ENCODE assay signal across 8 mouse cellular contexts in the genomic region with DNA sequence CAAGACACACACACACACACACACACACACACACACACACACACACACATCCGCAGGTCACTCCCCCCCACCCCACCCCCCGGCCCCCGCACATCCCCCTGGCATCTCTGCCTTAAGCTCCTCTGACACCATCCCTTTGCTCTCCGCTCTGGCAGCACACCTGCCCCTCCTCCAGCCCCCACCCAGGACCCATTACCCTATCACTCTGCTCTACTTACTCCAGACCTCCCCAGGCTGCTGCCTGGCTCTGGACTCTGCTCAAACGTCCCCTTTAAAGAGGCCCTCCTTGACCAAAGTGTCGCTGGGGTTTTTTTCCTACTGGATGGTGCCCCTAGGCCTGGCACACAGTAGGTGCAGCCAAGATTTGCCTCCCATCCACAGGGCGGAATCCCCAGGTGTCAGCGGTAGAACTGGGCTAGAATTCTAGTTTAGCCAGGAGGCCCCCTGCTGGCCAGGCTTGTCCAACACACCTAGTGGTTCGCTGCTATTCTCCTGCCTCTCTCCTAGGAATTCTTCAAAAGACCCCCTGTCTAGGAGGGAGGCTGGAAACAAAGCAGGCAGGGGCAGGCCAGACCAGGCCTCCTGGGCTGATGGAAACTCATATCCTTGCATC. TPM values are rescaled to one million over a fixed set of nuclear protein-coding genes. Genes with fewer than 3 reads are reported as not detected.
DNase-seq lines count a peak whose midpoint lies in the region; ATAC-seq and TF ChIP-seq lines count a peak whose summit lies in the region.

No protein-coding gene starts in this region.

- no peak for TF ChIP-seq POLR2A in heart, adult 2 months (IDR thresholded peaks at IDR 0.05; ENCODE audit: insufficient read depth, low read depth, low read length)

- H3K27ac ChIP-seq in heart, adult 2 months, result no peak overlapping the region; the same call in 1 of the 2 replicates
- H3K27ac ChIP-seq in kidney, postnatal 0 days, result no peak overlapping the region; the same call in 1 of the 2 replicates

- H3K79me2 ChIP-seq in heart, adult 2 months (replicated peaks; ENCODE audit: control insufficient read depth, insufficient read depth, low read length), result no peaks in the 10 kb centered on the region

- TF ChIP-seq EP300 in heart, adult 2 months (IDR thresholded peaks at IDR 0.05; ENCODE audit: insufficient read depth, low read depth, low read length), result 0 out of 2 replicates have a peak, but pooled peaks have one; percentile 59

- 18% methylated on average over 9 of the region's 9 CpGs for WGBS in heart, adult 2 months
- 10% methylated on average over 9 of the region's 9 CpGs for WGBS in kidney, postnatal 0 days

- H3K9me3 ChIP-seq in kidney, postnatal 0 days (replicated peaks; ENCODE audit: low read length), result no peaks in the 10 kb centered on the region

- H3K9ac ChIP-seq in heart, adult 2 months (ENCODE audit: low read depth, low read length), result 0 out of 2 replicates have a peak overlapping the region, but pooled peaks have one; percentile 1
- H3K9ac ChIP-seq in kidney, postnatal 0 days (ENCODE audit: low read depth, low read length), result no peak overlapping the region

- H3K27me3 ChIP-seq in heart, adult 2 months (ENCODE audit: control insufficient read depth, insufficient read depth, low read length), result no peaks in the 10 kb centered on the region
- H3K27me3 ChIP-seq in kidney, postnatal 0 days (ENCODE audit: insufficient read depth, low read length), result no peaks in the 10 kb centered on the region

- no peak overlapping the region for H3K4me3 ChIP-seq in heart, adult 2 months
- no peak overlapping the region for H3K4me3 ChIP-seq in kidney, postnatal 0 days (replicated peaks; ENCODE audit: low read depth, low read length)

- peak; percentile 71 to 91 for DNase-seq in heart, adult 18-20 months
- no peak for DNase-seq in heart, postnatal 25 days (ENCODE audit: low spot score)
- DNase-seq in ZHBTc4 (ENCODE audit: low read depth, low spot score), result peak; percentile 81
- DNase-seq in embryo, embryonic 10 days (ENCODE audit: low spot score), result peak; percentile 80
- DNase-seq in heart, adult 2 months, result peak; percentile 75 to 86
- DNase-seq in kidney, postnatal 0 days (ENCODE audit: low spot score), result peak; percentile 81
- DNase-seq in lung, postnatal 14 days, result peak; percentile 85
- peak; percentile 62 to 77 for DNase-seq in right cerebral cortex, postnatal 10 days (ENCODE audit: low spot score in 2 of 2)

- peaks cover 31% of the 10 kb centered on the region for H3K4me1 ChIP-seq in heart, adult 2 months (ENCODE audit: control insufficient read depth, insufficient read depth, low read length)
- peaks cover 32% of the 10 kb centered on the region for H3K4me1 ChIP-seq in kidney, postnatal 0 days (replicated peaks; ENCODE audit: insufficient read depth, low read length)

- intact Hi-C loops in heart, postnatal 25 days (cut with DNase I), result loop anchor here (1.0 kb wide), 2 partner anchors 106 to 159 kb away; no protein-coding TSS in a partner anchor
- intact Hi-C loops in heart, adult 2 months (cut with DNase I), result loop anchor here (1.0 to 10.0 kb wide), 4 partner anchors 97 to 773 kb away; no protein-coding TSS in a partner anchor

- peak; percentile 92 for TF ChIP-seq CTCF in heart, adult 2 months (IDR thresholded peaks at IDR 0.05)
- peak; percentile 79 for TF ChIP-seq CTCF in kidney, postnatal 0 days (IDR thresholded peaks at IDR 0.05; ENCODE audit: low read depth)

- peak overlapping the region; percentile 29; the same call in 1 of the 2 replicates for H3K4me2 ChIP-seq in kidney, postnatal 0 days (ENCODE audit: low read length)

- ATAC-seq in kidney, postnatal 0 days (replicated peaks; ENCODE audit: low FRiP score, low read depth), result no peak; the same call in 1 of the 2 replicates

- H3K36me3 ChIP-seq in heart, adult 2 months (ENCODE audit: control insufficient read depth, insufficient read depth, low read length), result no peaks in the 10 kb centered on the region
- H3K36me3 ChIP-seq in kidney, postnatal 0 days (ENCODE audit: insufficient read depth, low read length), result no peaks in the 10 kb centered on the region

RNA-seq across cellular contexts. Expression of a gene that starts 12.9 kb away (rescaled TPM):
- total RNA-seq in heart, adult 18-20 months (2021), result 10 to 100 TPM; 54.6 to 68.7 TPM
- 10 to 100 TPM; 79.7 to 91.8 TPM for total RNA-seq in heart, postnatal 25 days (2021)
- 10 to 100 TPM; 58.8 to 90.6 TPM for total RNA-seq in heart, adult 2 months (2021)
- polyA plus RNA-seq in heart, adult 2 months (2012; rRNA removed), result 79.9 and 102 TPM in 2 replicates
- 42.3 and 42.4 TPM in 2 replicates for polyA plus RNA-seq in kidney, postnatal 0 days (2015; fragmentation: Nextera tagmentation; extraction: Ambion mirVana)
